ENCODE assay signal across 20 mouse cellular contexts in genomic region chr11:61617293-61617975, GRCm38 (mm10). TPM values are rescaled to one million over a fixed set of nuclear protein-coding genes. Genes with fewer than 3 reads are reported as not detected.
A peak's percentile ranks its signal among the peaks of the same experiment; 100 is the strongest.
DNase-seq lines count a peak whose midpoint lies in the region; ATAC-seq and TF ChIP-seq lines count a peak whose summit lies in the region.
"Had no signal": no experiment of that assay in that cellular context is flagged by ENCODE, and none has a peak within 500 bp of the region (broad histone marks: within the 10 kb centered on the region; RNA-seq: fewer than 3 reads in every experiment).

No protein-coding gene starts in this region.

- no peak overlapping the region for H3K4me2 ChIP-seq in heart, postnatal 0 days (ENCODE audit: low read depth, low read length)
- H3K4me2 ChIP-seq in lung, postnatal 0 days (replicated peaks; ENCODE audit: low read depth, low read length) = no peak overlapping the region
- H3K4me2 ChIP-seq: forebrain, embryonic 12.5 days had no signal

- no peak overlapping the region for H3K27ac ChIP-seq in cerebellum, adult 2 months (ENCODE audit: insufficient read depth, low read length)
- H3K27ac ChIP-seq in heart, postnatal 0 days (ENCODE audit: low read depth) = peak overlapping the region; percentile 50
- H3K27ac ChIP-seq in lung, postnatal 0 days (ENCODE audit: low read length) = peak overlapping the region; percentile 91
- peak overlapping the region; percentile 57 for H3K27ac ChIP-seq in small intestine, adult 2 months (ENCODE audit: insufficient read depth, low read depth, low read length)
- H3K27ac ChIP-seq: forebrain, embryonic 12.5 days; liver, embryonic 14.5 days had no signal

- no peaks in the 10 kb centered on the region for H3K9me3 ChIP-seq in heart, postnatal 0 days (replicated peaks; ENCODE audit: control insufficient read depth, low read length)
- no peaks in the 10 kb centered on the region for H3K9me3 ChIP-seq in lung, postnatal 0 days (ENCODE audit: low read length)
- H3K9me3 ChIP-seq: forebrain, embryonic 12.5 days; hindbrain, embryonic 10.5 days had no signal

- no peaks in the 10 kb centered on the region; the same call in 1 of the 2 replicates for H3K4me1 ChIP-seq in cerebellum, adult 2 months (ENCODE audit: control insufficient read depth, insufficient read depth, low read length)
- peaks cover 21% of the 10 kb centered on the region for H3K4me1 ChIP-seq in heart, postnatal 0 days (ENCODE audit: control insufficient read depth, insufficient read depth)
- H3K4me1 ChIP-seq in lung, postnatal 0 days (ENCODE audit: insufficient read depth, low read depth, low read length) = peaks cover 12% of the 10 kb centered on the region; the same call in 1 of the 2 replicates
- peaks cover 6% of the 10 kb centered on the region; the same call in 1 of the 2 replicates for H3K4me1 ChIP-seq in small intestine, adult 2 months (ENCODE audit: control insufficient read depth, insufficient read depth, insufficient read length, low read length)

- H3K36me3 ChIP-seq in heart, postnatal 0 days (replicated peaks; ENCODE audit: control insufficient read depth, insufficient read depth, low read length) = no peaks in the 10 kb centered on the region
- H3K36me3 ChIP-seq in lung, postnatal 0 days (ENCODE audit: insufficient read depth, low read length) = no peaks in the 10 kb centered on the region
- no peaks in the 10 kb centered on the region for H3K36me3 ChIP-seq in small intestine, adult 2 months (ENCODE audit: control insufficient read depth, insufficient read depth, low read length)
- H3K36me3 ChIP-seq: forebrain, embryonic 12.5 days; hindbrain, embryonic 10.5 days had no signal

- no peak for TF ChIP-seq CTCF in cerebellum, adult 2 months (IDR thresholded peaks at IDR 0.05; ENCODE audit: borderline replicate concordance, insufficient read depth, low read depth, low read length)
- TF ChIP-seq CTCF in heart, postnatal 0 days (IDR thresholded peaks at IDR 0.05; ENCODE audit: low read depth) = no peak
- TF ChIP-seq CTCF in lung, postnatal 0 days (IDR thresholded peaks at IDR 0.05) = no peak
- no peak for TF ChIP-seq CTCF in small intestine, adult 2 months (IDR thresholded peaks at IDR 0.05; ENCODE audit: extremely low read depth, insufficient read length, insufficient replicate concordance, low read depth, low read length)

- ATAC-seq in heart, postnatal 0 days (ENCODE audit: insufficient read depth, low read depth) = no peak
- peak; percentile 10 for ATAC-seq in lung, postnatal 0 days
- ATAC-seq: activated CD4-positive, CD25-positive, alpha-beta regulatory T cell, adult 4 months; midbrain, embryonic 16.5 days; Patski had no signal

- no peak overlapping the region for H3K4me3 ChIP-seq in cerebellum, adult 2 months (replicated peaks; ENCODE audit: insufficient read depth, low read depth, low read length)
- H3K4me3 ChIP-seq in heart, postnatal 0 days (ENCODE audit: low read depth, low read length) = no peak overlapping the region
- no peak overlapping the region for H3K4me3 ChIP-seq in lung, postnatal 0 days (ENCODE audit: low read depth, low read length)
- H3K4me3 ChIP-seq in small intestine, adult 2 months (ENCODE audit: low read depth, low read length) = no peak overlapping the region
- H3K4me3 ChIP-seq: forebrain, embryonic 12.5 days; hindbrain, embryonic 10.5 days had no signal

- WGBS in cerebellum, adult 2 months = 88% methylated on average over 7 of the region's 7 CpGs
- WGBS in heart, postnatal 0 days = 63% methylated on average over 7 of the region's 7 CpGs
- 45% methylated on average over 7 of the region's 7 CpGs for WGBS in lung, postnatal 0 days
- 73% methylated on average over 7 of the region's 7 CpGs for WGBS in small intestine, adult 2 months

- H3K9ac ChIP-seq in heart, postnatal 0 days (replicated peaks; ENCODE audit: low read depth, low read length) = no peak overlapping the region
- no peak overlapping the region for H3K9ac ChIP-seq in lung, postnatal 0 days (replicated peaks; ENCODE audit: low read depth)
- H3K9ac ChIP-seq: forebrain, embryonic 12.5 days; liver, embryonic 14.5 days had no signal

- TF ChIP-seq EP300 in heart, postnatal 0 days (IDR thresholded peaks at IDR 0.05; ENCODE audit: low read depth) = no peak
- peak; percentile 96 for TF ChIP-seq EP300 in lung, postnatal 0 days (IDR thresholded peaks at IDR 0.05)

- peak; percentile 7 for DNase-seq in cerebellum, adult 8-10 months
- DNase-seq in cerebellum, adult 2 months = no peak
- DNase-seq in heart, postnatal 0 days (ENCODE audit: low spot score) = no peak
- no peak for DNase-seq in heart, adult 8-10 months (ENCODE audit: low spot score)
- peak; percentile 75 for DNase-seq in lung, postnatal 0 days (ENCODE audit: low spot score)
- no peak for DNase-seq in lung, postnatal 4 days
- no peak for DNase-seq in embryo, embryonic 11 days
- DNase-seq: adrenal gland, postnatal 14 days; cerebellum, adult 11 months; cerebellum, postnatal 25 days; kidney, adult 11 months; right cerebral cortex, postnatal 25 days; thymus, postnatal 36 days had no signal

- no peak for TF ChIP-seq POLR2A in cerebellum, adult 2 months (IDR thresholded peaks at IDR 0.05; ENCODE audit: borderline replicate concordance, insufficient read depth, low read length)
- TF ChIP-seq POLR2A in small intestine, adult 2 months (IDR thresholded peaks at IDR 0.05; ENCODE audit: low read depth, low read length) = no peak

- no peaks in the 10 kb centered on the region for H3K27me3 ChIP-seq in cerebellum, adult 2 months (ENCODE audit: control insufficient read depth, insufficient read depth, low read length)
- H3K27me3 ChIP-seq in heart, postnatal 0 days (ENCODE audit: control insufficient read depth, insufficient read depth, low read length) = no peaks in the 10 kb centered on the region
- H3K27me3 ChIP-seq in lung, postnatal 0 days (replicated peaks; ENCODE audit: insufficient read depth, low read length) = no peaks in the 10 kb centered on the region
- H3K27me3 ChIP-seq in small intestine, adult 2 months (ENCODE audit: control insufficient read depth, insufficient read depth, low read length) = no peaks in the 10 kb centered on the region
- H3K27me3 ChIP-seq: Patski had no signal

RNA-seq across cellular contexts. Expression of gene Grap, which starts 35.6 kb away (rescaled TPM):
- polyA plus RNA-seq in cerebellum, adult 2 months (2012; rRNA removed) = 4.9 and 5.4 TPM in 2 replicates
- 4.3 and 10.1 TPM in 2 replicates for total RNA-seq in heart, postnatal 0 days (2014; rRNA removed; ENCODE audit: low replicate concordance)
- polyA plus RNA-seq in heart, postnatal 0 days (2015; fragmentation: Nextera tagmentation; extraction: Ambion mirVana) = 10.3 and 11.0 TPM in 2 replicates
- total RNA-seq in heart, adult 8-10 months (2022) = 10 to 100 TPM in 3 of 4 experiments, 1 to 10 TPM in 1; 8.5 to 12.2 (median 11.5) TPM
- 71.8 and 72.1 TPM in 2 replicates for polyA plus RNA-seq in lung, postnatal 0 days (2015; fragmentation: Nextera tagmentation; extraction: Ambion mirVana)
- polyA plus RNA-seq in small intestine, adult 2 months (2012; rRNA removed) = 3.4 and 7.7 TPM in 2 replicates

RNA-seq across cellular contexts. Expression of gene Epn2, which starts 37.9 kb away (rescaled TPM):
- polyA plus RNA-seq in cerebellum, adult 2 months (2012; rRNA removed) = 123 and 132 TPM in 2 replicates
- 21.3 and 43.9 TPM in 2 replicates for total RNA-seq in heart, postnatal 0 days (2014; rRNA removed; ENCODE audit: low replicate concordance)
- 16.3 and 19.3 TPM in 2 replicates for polyA plus RNA-seq in heart, postnatal 0 days (2015; fragmentation: Nextera tagmentation; extraction: Ambion mirVana)
- 10 to 100 TPM; 21.1 to 28.0 (median 23.5) TPM for total RNA-seq in heart, adult 8-10 months (2022)
- polyA plus RNA-seq in lung, postnatal 0 days (2015; fragmentation: Nextera tagmentation; extraction: Ambion mirVana) = 41.0 and 47.7 TPM in 2 replicates
- 4.2 and 7.9 TPM in 2 replicates for polyA plus RNA-seq in small intestine, adult 2 months (2012; rRNA removed)

Comparison
In these comparisons a context has a peak if more than half of its experiments do, and no peak if none do; other contexts are left out.
1. DNase-seq: peak in cerebellum, adult 8-10 months (single experiment) and lung, postnatal 0 days (single experiment); none in cerebellum, adult 2 months (0 of 2), heart, postnatal 0 days (single experiment), heart, adult 8-10 months (single experiment), lung, postnatal 4 days (0 of 2) and embryo, embryonic 11 days (single experiment).